Comparison of ENCODE assay signal across 1 mouse cellular context in the genomic region with DNA sequence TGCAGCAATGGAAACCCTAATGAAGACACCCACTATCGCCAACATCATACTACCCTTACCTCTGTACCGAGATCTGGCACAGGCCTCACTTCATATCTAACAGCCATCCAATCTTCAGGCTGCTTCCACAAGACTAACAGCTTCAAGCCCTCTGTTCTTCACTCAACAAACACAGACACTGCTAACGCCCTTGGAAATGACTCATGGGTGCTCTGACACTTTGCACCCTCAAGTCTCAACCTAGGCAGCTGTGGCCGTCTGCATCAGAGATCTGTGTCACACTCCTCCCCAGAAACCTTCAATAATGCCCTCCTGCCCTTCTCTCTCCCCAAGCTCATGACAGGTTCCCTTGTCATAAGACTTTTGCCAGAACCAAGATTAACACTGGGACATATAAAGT.
TF ChIP-seq lines count a peak whose summit lies in the region.

No protein-coding gene starts in this region.

TF ChIP-seq in MEL, 35 proteins besides CTCF, POLR2A, EP300 and RAD21 (continued from another document):
- TF ChIP-seq HCFC1 (IDR thresholded peaks at IDR 0.05; ENCODE audit: low read depth, low read length) (no peak), CHD2 (IDR thresholded peaks at IDR 0.05; ENCODE audit: low read length) (no peak), MAFK (IDR thresholded peaks at IDR 0.05; ENCODE audit: borderline replicate concordance, low read depth, low read length) (no peak)
